Mouse (Mus musculus): ENCODE measurements at regions not wholly inside any gene's neighbourhood (a gene's known extent, or its start where the extent isn't known, plus 50 kb on each side); places are given as distances from the start of the nearest gene placed in this dataset.
A peak's percentile ranks its signal among the peaks of the same experiment; 100 is the strongest.

GRCm38 (mm10) chr6:50981702-50982309 lies 327.6 kb upstream of the Npvf start:
- no peaks in the 10 kb centered on the region for H3K27me3 ChIP-seq (ENCODE audit: control insufficient read depth, insufficient read depth, low read length)
- WGBS, result 68% methylated on average over 7 of the region's 7 CpGs
- H3K9ac ChIP-seq (replicated peaks; ENCODE audit: low read depth, low read length), result no peak overlapping the region
- peaks cover 13% of the 10 kb centered on the region; the same call in 1 of the 2 replicates for H3K4me1 ChIP-seq (ENCODE audit: control insufficient read depth, insufficient read depth, low read length)
- no peaks in the 10 kb centered on the region for H3K9me3 ChIP-seq (ENCODE audit: control insufficient read depth, low read length)
- no peaks in the 10 kb centered on the region for H3K36me3 ChIP-seq (ENCODE audit: control insufficient read depth, insufficient read depth, low read length)
- H3K4me2 ChIP-seq (ENCODE audit: low read depth, low read length), result no peak overlapping the region
- no peak overlapping the region for H3K4me3 ChIP-seq (ENCODE audit: low read depth, low read length)
- ATAC-seq (ENCODE audit: low read depth), result no peak
- H3K27ac ChIP-seq (ENCODE audit: low read depth, low read length), result no peak overlapping the region

DNA sequence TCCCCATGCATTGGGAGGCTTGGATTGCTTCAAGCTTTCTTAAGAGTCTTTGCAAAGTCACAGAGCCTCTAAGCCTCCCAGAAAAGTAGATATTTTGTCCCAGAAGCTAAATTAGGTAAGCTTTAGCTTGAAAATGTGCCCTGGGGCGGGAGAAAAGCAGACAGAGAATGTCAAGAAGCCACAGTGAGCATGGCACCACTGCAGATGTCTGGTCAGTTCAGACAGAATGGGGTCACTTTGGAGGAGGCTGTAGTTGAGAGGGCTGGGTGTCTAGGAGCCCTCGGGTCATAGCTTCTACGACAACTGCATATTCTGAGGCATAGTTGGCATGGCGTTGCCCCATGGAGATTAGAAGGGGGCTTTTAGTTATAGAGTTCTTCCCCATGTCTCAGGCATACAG lies 328.6 kb upstream of the Npvf start:
- no peak overlapping the region for H3K9ac ChIP-seq (replicated peaks; ENCODE audit: low read depth, low read length)
- no peaks in the 10 kb centered on the region for H3K9me3 ChIP-seq (ENCODE audit: control insufficient read depth, low read length)
- no peak for ATAC-seq (ENCODE audit: low read depth)
- no peak overlapping the region for H3K27ac ChIP-seq (ENCODE audit: low read depth, low read length)
- no peaks in the 10 kb centered on the region for H3K27me3 ChIP-seq (ENCODE audit: control insufficient read depth, insufficient read depth, low read length)
- no peak overlapping the region for H3K4me3 ChIP-seq (ENCODE audit: low read depth, low read length)
- peaks cover 13% of the 10 kb centered on the region; the same call in 1 of the 2 replicates for H3K4me1 ChIP-seq (ENCODE audit: control insufficient read depth, insufficient read depth, low read length)
- H3K36me3 ChIP-seq (ENCODE audit: control insufficient read depth, insufficient read depth, low read length), result no peaks in the 10 kb centered on the region
- no peak overlapping the region for H3K4me2 ChIP-seq (ENCODE audit: low read depth, low read length)
- WGBS, result 78% methylated on average over 4 of the region's 4 CpGs

DNA sequence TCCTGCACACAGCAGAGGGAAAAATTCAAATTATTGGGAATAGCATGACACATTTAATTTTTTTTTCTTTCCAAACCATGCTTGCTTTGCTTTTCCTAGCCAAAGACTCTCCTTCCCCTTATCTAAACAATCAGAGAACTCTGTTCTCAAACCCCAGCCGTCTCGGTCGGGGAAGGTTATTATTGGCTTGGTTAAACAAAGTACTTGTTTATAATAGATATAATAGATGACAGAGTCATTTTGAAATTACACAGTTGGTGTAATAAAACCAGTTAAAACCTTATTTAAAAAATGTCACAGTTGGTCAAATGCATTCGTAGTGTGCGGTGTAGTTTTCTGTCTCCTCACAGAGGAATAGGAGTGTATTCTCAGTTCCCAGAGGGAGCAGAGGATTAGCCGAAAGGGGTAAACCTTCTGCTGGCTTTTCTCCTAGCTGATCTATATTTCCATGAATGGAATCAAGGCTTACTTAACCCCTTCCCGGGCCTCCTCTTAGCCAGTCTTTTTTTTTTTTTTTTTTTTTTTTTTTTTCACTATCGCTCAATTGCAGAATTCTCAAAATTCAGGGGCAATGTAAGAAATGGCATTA lies 329.4 kb upstream of the Npvf start:
- Histone ChIP-seq H3K9me3 (ENCODE audit: control insufficient read depth, low read length) (no peaks in the 10 kb centered on the region), H3K9ac (replicated peaks; ENCODE audit: low read depth, low read length) (no peak overlapping the region), H3K4me2 (ENCODE audit: low read depth, low read length) (no peak overlapping the region), H3K27ac (ENCODE audit: low read depth, low read length) (no peak overlapping the region), H3K4me3 (ENCODE audit: low read depth, low read length) (no peak overlapping the region), H3K4me1 (ENCODE audit: control insufficient read depth, insufficient read depth, low read length) (peaks cover 13% of the 10 kb centered on the region; the same call in 1 of the 2 replicates), H3K36me3 (ENCODE audit: control insufficient read depth, insufficient read depth, low read length) (no peaks in the 10 kb centered on the region), H3K27me3 (ENCODE audit: control insufficient read depth, insufficient read depth, low read length) (no peaks in the 10 kb centered on the region)
- 46% methylated on average over 8 of the region's 8 CpGs for WGBS
- ATAC-seq (ENCODE audit: low read depth), result no peak

DNA sequence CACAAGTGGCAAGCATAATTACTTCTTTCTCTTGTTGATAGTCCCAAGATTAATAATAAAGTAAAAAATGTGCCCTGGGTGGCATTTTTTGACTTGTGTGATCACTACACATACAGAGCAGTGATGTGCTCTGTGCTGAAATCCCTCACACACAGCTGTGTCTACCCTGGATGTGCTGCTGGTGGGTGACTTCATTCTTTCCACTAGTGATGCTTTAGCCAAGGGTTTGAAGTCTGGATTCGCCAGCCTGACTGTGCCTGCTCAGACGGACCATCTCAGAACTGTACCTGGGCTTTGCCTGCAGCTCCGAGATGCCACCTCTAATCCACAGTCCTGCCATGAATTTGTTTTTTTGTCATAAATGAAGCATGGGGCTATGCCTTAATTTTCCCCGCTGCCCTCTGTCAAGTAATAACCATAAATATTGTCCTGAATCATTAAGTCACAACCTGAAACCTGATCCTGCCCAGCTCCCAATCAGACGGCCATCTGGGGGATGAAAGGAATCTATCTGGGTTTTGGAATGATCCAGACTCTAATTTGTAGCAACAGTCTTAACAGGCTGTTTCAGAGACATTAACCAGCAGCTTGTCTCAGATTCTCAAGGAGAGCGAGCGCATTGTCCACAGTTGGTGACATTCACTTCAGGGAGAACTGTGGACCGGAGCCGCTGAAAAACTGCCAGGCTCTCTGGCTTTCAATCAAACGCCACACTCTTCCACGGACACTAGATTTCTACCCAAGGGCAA lies 330.1 kb upstream of the Npvf start:
- ATAC-seq (ENCODE audit: low read depth), result no peak
- no peak overlapping the region for H3K4me2 ChIP-seq (ENCODE audit: low read depth, low read length)
- no peak overlapping the region for H3K9ac ChIP-seq (replicated peaks; ENCODE audit: low read depth, low read length)
- no peak overlapping the region; the same call in 1 of the 2 replicates for H3K27ac ChIP-seq (ENCODE audit: low read depth, low read length)
- H3K4me3 ChIP-seq (ENCODE audit: low read depth, low read length), result no peak overlapping the region
- H3K27me3 ChIP-seq (ENCODE audit: control insufficient read depth, insufficient read depth, low read length), result no peaks in the 10 kb centered on the region
- 24% methylated on average over 11 of the region's 11 CpGs for WGBS
- no peaks in the 10 kb centered on the region for H3K9me3 ChIP-seq (ENCODE audit: control insufficient read depth, low read length)
- peaks cover 13% of the 10 kb centered on the region; the same call in 1 of the 2 replicates for H3K4me1 ChIP-seq (ENCODE audit: control insufficient read depth, insufficient read depth, low read length)
- H3K36me3 ChIP-seq (ENCODE audit: control insufficient read depth, insufficient read depth, low read length), result no peaks in the 10 kb centered on the region

DNA sequence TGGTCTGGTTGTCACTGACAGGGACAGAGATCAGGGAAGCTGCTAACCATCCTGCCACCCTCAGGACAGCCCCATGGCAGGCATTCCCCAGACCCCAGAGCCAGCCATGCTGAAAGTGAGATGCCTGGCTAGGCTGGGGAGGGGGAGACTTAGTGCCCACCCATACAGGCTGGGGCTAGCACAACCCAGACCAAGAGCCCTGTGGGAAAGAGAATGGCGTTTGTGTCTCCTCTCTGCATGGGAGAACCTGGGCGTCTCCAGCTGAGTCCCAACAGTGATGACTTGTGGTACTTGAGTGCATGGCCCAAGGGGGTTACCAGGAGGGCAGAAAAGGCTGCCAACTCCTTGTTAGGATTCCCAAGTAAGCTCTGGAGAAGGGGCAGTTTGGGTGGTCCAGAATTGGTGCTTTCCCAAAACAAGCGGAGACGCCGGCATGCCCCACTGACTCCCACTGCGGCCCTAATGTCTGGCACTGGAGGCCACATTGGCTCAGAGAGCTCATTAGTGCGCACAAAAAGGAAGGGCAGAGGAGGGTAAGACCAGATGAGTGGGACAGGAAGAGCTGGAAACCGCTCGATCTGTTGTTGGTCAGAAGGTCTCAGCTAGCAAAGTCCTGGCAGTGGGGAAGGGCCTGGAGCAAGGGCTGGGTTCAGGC lies 332.2 kb upstream of the Npvf start:
- Histone ChIP-seq H3K9me3 (ENCODE audit: control insufficient read depth, low read length) (no peaks in the 10 kb centered on the region), H3K27ac (ENCODE audit: low read depth, low read length) (no peak overlapping the region), H3K27me3 (ENCODE audit: control insufficient read depth, insufficient read depth, low read length) (no peaks in the 10 kb centered on the region), H3K36me3 (ENCODE audit: control insufficient read depth, insufficient read depth, low read length) (no peaks in the 10 kb centered on the region), H3K9ac (replicated peaks; ENCODE audit: low read depth, low read length) (no peak overlapping the region), H3K4me3 (ENCODE audit: low read depth, low read length) (no peak overlapping the region), H3K4me1 (ENCODE audit: control insufficient read depth, insufficient read depth, low read length) (peaks cover 11% of the 10 kb centered on the region; the same call in 1 of the 2 replicates), H3K4me2 (ENCODE audit: low read depth, low read length) (no peak overlapping the region)
- no peak for ATAC-seq (ENCODE audit: low read depth)
- WGBS, result 76% methylated on average over 9 of the region's 9 CpGs

DNA sequence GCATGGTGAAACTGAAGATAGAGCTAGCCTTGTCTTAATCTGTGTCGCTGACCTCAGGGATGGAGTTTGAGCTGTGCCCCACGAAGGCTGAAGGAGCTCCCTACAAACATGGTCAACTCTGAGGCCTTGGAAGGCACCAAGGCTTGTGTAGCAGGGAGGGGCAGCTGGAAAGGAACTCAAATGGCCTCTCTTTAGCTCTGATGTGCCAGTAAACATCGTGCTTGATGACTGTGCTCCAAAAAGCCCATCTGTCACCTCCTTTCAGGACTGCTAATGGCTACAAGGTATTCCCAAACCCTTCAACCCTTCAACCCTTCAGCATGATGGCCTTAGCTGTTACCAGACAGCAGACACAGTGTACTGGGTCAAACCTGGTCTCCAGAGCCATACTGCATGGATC lies 334.3 kb upstream of the Npvf start:
- Histone ChIP-seq H3K4me3 (ENCODE audit: low read depth, low read length) (no peak overlapping the region), H3K4me2 (ENCODE audit: low read depth, low read length) (no peak overlapping the region), H3K4me1 (ENCODE audit: control insufficient read depth, insufficient read depth, low read length) (peaks cover 8% of the 10 kb centered on the region; the same call in 1 of the 2 replicates), H3K9ac (replicated peaks; ENCODE audit: low read depth, low read length) (no peak overlapping the region), H3K9me3 (ENCODE audit: control insufficient read depth, low read length) (no peaks in the 10 kb centered on the region), H3K27ac (ENCODE audit: low read depth, low read length) (no peak overlapping the region), H3K36me3 (ENCODE audit: control insufficient read depth, insufficient read depth, low read length) (no peaks in the 10 kb centered on the region), H3K27me3 (ENCODE audit: control insufficient read depth, insufficient read depth, low read length) (no peaks in the 10 kb centered on the region)
- no peak for ATAC-seq (ENCODE audit: low read depth)
- WGBS, result 71% methylated on average over 3 of the region's 3 CpGs

DNA sequence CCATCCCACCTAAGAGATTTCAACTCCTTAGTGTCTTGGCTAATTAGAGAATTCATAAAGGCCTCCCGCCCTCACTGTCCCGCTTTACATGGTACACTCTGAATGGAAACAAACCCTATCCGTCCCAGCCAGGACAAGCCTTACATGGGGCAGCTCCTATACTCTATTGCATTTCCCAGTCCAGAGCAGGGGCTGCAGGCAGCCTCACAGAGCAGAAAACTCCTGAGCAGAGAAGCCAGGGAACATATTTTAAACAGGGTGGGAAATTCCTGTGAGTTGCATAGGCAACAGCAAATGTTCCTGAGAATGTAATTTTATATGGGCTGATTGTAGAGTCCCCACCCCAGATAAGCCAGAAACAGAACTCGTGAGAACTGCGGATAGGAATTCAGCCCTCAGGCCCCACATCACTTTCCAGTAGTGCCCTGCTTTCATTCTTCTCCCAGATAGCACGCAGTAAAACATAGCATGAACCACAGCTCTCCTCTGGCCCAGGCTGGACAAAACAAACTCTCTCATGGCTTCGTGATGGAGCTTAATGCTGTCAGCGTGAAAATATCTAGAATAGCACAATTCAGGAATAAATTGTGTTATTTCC lies 337.4 kb upstream of the Npvf start:
- Histone ChIP-seq H3K27me3 (ENCODE audit: control insufficient read depth, insufficient read depth, low read length) (no peaks in the 10 kb centered on the region), H3K4me2 (ENCODE audit: low read depth, low read length) (no peak overlapping the region), H3K4me3 (ENCODE audit: low read depth, low read length) (no peak overlapping the region), H3K9ac (replicated peaks; ENCODE audit: low read depth, low read length) (no peak overlapping the region), H3K4me1 (ENCODE audit: control insufficient read depth, insufficient read depth, low read length) (no peaks in the 10 kb centered on the region), H3K27ac (ENCODE audit: low read depth, low read length) (no peak overlapping the region), H3K9me3 (ENCODE audit: control insufficient read depth, low read length) (no peaks in the 10 kb centered on the region), H3K36me3 (ENCODE audit: control insufficient read depth, insufficient read depth, low read length) (no peaks in the 10 kb centered on the region)
- ATAC-seq (ENCODE audit: low read depth), result no peak
- 74% methylated on average over 8 of the region's 8 CpGs for WGBS

GRCm38 (mm10) chr6:50993952-50994351 lies 339.7 kb upstream of the Npvf start:
- Histone ChIP-seq H3K4me2 (ENCODE audit: low read depth, low read length) (no peak overlapping the region), H3K4me1 (ENCODE audit: control insufficient read depth, insufficient read depth, low read length) (no peaks in the 10 kb centered on the region), H3K9me3 (ENCODE audit: control insufficient read depth, low read length) (no peaks in the 10 kb centered on the region), H3K9ac (replicated peaks; ENCODE audit: low read depth, low read length) (no peak overlapping the region), H3K4me3 (ENCODE audit: low read depth, low read length) (no peak overlapping the region), H3K36me3 (ENCODE audit: control insufficient read depth, insufficient read depth, low read length) (no peaks in the 10 kb centered on the region), H3K27me3 (ENCODE audit: control insufficient read depth, insufficient read depth, low read length) (no peaks in the 10 kb centered on the region), H3K27ac (ENCODE audit: low read depth, low read length) (no peak overlapping the region)
- 0 out of 2 replicates have a peak, but pooled peaks have one; percentile 24 for ATAC-seq (ENCODE audit: low read depth)
- WGBS, result 39% methylated on average over 6 of the region's 6 CpGs
